Mouse (Mus musculus) intestine, embryonic 16.5 days (tissue): Measurements from ENCODE around the gene Baiap3. TPM values are rescaled to one million over a fixed set of nuclear protein-coding genes. Genes with fewer than 3 reads are reported as not detected.
A peak's percentile ranks its signal among the peaks of the same experiment; 100 is the strongest.

ENCODE experiments used
- ATAC-seq: fragments of 200-750 bp; cut with Nextera tagmentation; 2 replicates; pipeline ENCODE4 v1.8.0; 2017; ENCODE audit warnings: moderate TSS enrichment, moderate library complexity
- H3K27ac ChIP-seq: fragments of 300-500 bp; sonication (generic); 2 replicates; pipeline ENCODE4 v1.5.1; 2014; ENCODE audit warnings: mild to moderate bottlenecking, low read length
- H3K27me3 ChIP-seq: fragments of 300-500 bp; sonication (generic); replicated peaks from 2 replicates; pipeline ENCODE4 v1.6.1; 2014; ENCODE audit warnings: low read length, control low read depth, mixed read lengths; ENCODE audit not compliant: control insufficient read depth, insufficient read depth
- H3K36me3 ChIP-seq: fragments of 300-500 bp; sonication (generic); 2 replicates; pipeline ENCODE4 v1.6.1; 2014; ENCODE audit warnings: low read length, control low read depth; ENCODE audit not compliant: control insufficient read depth, insufficient read depth
- H3K4me1 ChIP-seq: fragments of 300-500 bp; sonication (generic); 2 replicates; pipeline ENCODE4 v1.6.1; 2014; ENCODE audit warnings: low read length, control low read depth, mixed read lengths; ENCODE audit not compliant: control insufficient read depth, insufficient read depth
- H3K4me2 ChIP-seq: fragments of 300-500 bp; sonication (generic); 2 replicates; pipeline ENCODE4 v1.6.1; 2014; ENCODE audit warnings: low read depth, low read length, control low read depth
- H3K4me3 ChIP-seq: fragments of 300-500 bp; sonication (generic); 2 replicates; pipeline ENCODE4 v1.5.1; 2014; ENCODE audit warnings: mild to moderate bottlenecking, low read length
- H3K9ac ChIP-seq: fragments of 300-500 bp; sonication (generic); 2 replicates; pipeline ENCODE4 v1.6.1; 2014; ENCODE audit warnings: low read depth, low read length
- H3K9me3 ChIP-seq: fragments of 300-500 bp; sonication (generic); 2 replicates; pipeline ENCODE4 v1.6.1; 2016; ENCODE audit warnings: low read length, control low read depth; ENCODE audit not compliant: control insufficient read depth
- WGBS: fragments of 180-500 bp; shearing (Covaris S2); extraction: QIAGEN DNeasy Blood & Tissue Kit; methylation state at CpG from one replicate; pipeline ENCODE4 v1.1.7; 2014; 5-methylcytosine and 5-hydroxymethylcytosine counted together
- polyA plus RNA-seq: library from polyadenylated mRNA; unstranded; fragments of >200 nt; fragmentation: Nextera tagmentation; extraction: Ambion mirVana; gene quantifications from 2 replicates; pipeline ENCODE4 v1.2.1, GENCODE M21; 2015

Baiap3 gene
- polyA plus RNA-seq: 2.5 and 4.0 TPM in 2 replicates

- 3% methylated on average over 35 of the region's 35 CpGs for whole genome bisulfite sequencing
- peak; percentile 19; the same call in 1 of the 2 replicates for ATAC-seq
- peaks cover 11% of the 10 kb centered on the region for H3K4me1 ChIP-seq
- no peak within 1 kb of the TSS for H3K27ac ChIP-seq
- peak within 1 kb of the TSS; percentile 75 for H3K4me2 ChIP-seq
- peaks cover 19% of the 10 kb centered on the region for H3K27me3 ChIP-seq
- no peaks in the 10 kb centered on the region for H3K9me3 ChIP-seq
- H3K36me3 ChIP-seq: 0 out of 2 replicates have a peak, but pooled peaks cover 7% of the 10 kb centered on the region
- H3K9ac ChIP-seq: peak within 1 kb of the TSS; percentile 53
- peak within 1 kb of the TSS; percentile 45 for H3K4me3 ChIP-seq
Observed at GRCm38 (mm10) chr17:25256140-25256754, at the start of gene Baiap3. Gene Baiap3, minus strand, starts transcription at chr17:25256364.

GRCm38 (mm10) chr17:25298094-25298493 lies 41.9 kb upstream of the Baiap3 start, which contains the start of gene Prss34:
Gene Prss34, plus strand, starts transcription at chr17:25298394.
- no peaks in the 10 kb centered on the region for H3K9me3 ChIP-seq
- H3K4me3 ChIP-seq: no peak within 1 kb of the TSS
- ATAC-seq: no peak
- no peak within 1 kb of the TSS for H3K9ac ChIP-seq
- no peaks in the 10 kb centered on the region for H3K36me3 ChIP-seq
- no peaks in the 10 kb centered on the region for H3K4me1 ChIP-seq
- H3K4me2 ChIP-seq: no peak within 1 kb of the TSS
- H3K27me3 ChIP-seq: no peaks in the 10 kb centered on the region
- 81% methylated on average over 5 of the region's 5 CpGs for WGBS
- H3K27ac ChIP-seq: no peak within 1 kb of the TSS

DNA sequence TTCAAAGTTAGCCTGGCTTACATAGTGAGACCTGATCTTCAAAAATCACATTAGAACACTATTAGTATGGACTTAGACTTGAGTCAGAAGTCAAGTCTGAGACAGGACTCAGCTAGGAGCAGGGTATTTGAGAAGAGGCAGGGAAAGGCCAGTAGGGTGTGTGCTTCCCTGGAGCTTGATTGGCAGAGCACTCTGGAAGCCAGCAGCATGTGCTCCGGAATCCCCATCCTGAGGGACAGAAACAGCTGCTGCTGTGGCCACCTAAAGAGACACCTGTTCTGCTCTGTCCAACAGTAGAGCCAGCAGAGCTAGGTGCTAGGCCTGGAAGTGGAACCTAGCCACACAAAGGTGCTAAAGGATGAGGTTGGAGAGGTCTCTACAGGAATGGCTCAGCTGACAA lies 37.9 kb upstream of the Baiap3 start:
- no peak overlapping the region for H3K4me2 ChIP-seq
- H3K9me3 ChIP-seq: no peaks in the 10 kb centered on the region
- H3K27me3 ChIP-seq: no peaks in the 10 kb centered on the region
- no peak overlapping the region for H3K27ac ChIP-seq
- 70% methylated on average over 1 of the region's 1 CpGs for WGBS
- no peak overlapping the region for H3K4me3 ChIP-seq
- no peaks in the 10 kb centered on the region for H3K4me1 ChIP-seq
- no peak overlapping the region for H3K9ac ChIP-seq
- H3K36me3 ChIP-seq: no peaks in the 10 kb centered on the region
- ATAC-seq: no peak

DNA sequence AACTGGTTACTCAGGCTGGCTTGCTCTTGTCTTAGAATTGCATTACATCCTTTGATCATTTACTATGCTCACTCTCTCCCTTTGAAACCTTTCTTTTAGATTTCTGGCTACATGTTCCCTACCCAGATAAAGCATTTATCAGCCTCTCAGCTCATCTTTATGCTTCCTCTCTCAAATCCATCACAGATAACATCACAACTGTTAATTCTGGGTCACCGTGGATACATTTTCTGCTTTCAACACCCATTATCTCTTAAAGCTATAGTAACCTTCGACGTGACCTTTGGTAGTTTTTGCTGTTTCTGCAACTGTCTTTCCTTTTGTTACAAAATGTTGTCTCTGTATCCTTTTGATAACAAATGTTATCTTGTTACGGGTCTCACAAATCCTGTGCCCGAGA lies 37.3 kb upstream of the Baiap3 start:
- 69% methylated on average over 5 of the region's 5 CpGs for WGBS
- Histone ChIP-seq H3K36me3 (no peaks in the 10 kb centered on the region), H3K9me3 (no peaks in the 10 kb centered on the region), H3K4me3 (no peak overlapping the region), H3K4me1 (no peaks in the 10 kb centered on the region), H3K4me2 (no peak overlapping the region), H3K27me3 (no peaks in the 10 kb centered on the region), H3K27ac (no peak overlapping the region), H3K9ac (no peak overlapping the region)
- no peak for ATAC-seq

DNA sequence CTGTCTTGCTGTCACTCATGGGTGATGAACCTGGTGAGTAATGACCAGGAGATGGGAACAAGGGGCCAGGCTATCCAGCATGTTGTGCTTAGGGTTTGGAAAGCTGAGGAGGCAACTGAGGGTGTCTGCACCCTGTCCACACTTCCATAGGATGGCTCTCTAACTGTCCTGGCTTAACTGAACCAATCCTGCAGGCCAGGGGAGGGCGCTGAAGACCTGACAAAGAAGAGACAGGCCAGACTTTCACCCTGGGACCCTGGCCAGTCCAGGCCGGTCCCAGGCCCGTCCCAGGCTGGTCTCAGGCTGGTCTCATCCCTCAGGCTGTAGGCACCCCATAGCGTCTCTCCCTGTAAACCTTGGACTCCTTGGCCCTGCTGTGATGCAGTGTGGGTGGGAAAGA lies 34.2 kb upstream of the Baiap3 start:
- 34% methylated on average over 4 of the region's 4 CpGs for WGBS
- Histone ChIP-seq H3K4me3 (no peak overlapping the region), H3K4me2 (no peak overlapping the region), H3K36me3 (no peaks in the 10 kb centered on the region), H3K27ac (no peak overlapping the region), H3K9me3 (no peaks in the 10 kb centered on the region), H3K9ac (no peak overlapping the region), H3K4me1 (no peaks in the 10 kb centered on the region), H3K27me3 (no peaks in the 10 kb centered on the region)
- ATAC-seq: no peak

DNA sequence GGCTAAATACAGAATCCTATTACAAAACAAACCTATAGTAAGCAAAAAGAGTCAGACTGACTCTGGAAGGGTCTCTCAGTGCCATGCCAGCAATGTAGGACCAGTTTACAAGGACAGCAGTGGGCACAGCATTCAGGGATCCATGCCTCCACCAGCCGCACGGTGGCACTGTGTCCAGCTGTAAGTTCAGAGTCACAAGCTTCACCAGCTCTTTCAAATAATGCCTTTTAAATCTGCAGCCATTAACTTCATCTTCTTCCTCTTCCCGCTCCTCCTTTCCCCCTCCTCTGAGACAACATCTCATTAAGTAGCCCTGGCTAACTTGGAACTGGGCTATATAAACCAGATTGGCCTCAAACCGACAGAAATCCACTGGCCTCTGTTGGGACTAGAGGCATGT lies 32.7 kb upstream of the Baiap3 start:
- no peak for ATAC-seq
- Histone ChIP-seq H3K27ac (no peak overlapping the region), H3K9me3 (no peaks in the 10 kb centered on the region), H3K36me3 (no peaks in the 10 kb centered on the region), H3K4me1 (no peaks in the 10 kb centered on the region), H3K9ac (no peak overlapping the region), H3K27me3 (no peaks in the 10 kb centered on the region), H3K4me3 (no peak overlapping the region), H3K4me2 (no peak overlapping the region)
- WGBS: 20% methylated on average over 4 of the region's 4 CpGs

DNA sequence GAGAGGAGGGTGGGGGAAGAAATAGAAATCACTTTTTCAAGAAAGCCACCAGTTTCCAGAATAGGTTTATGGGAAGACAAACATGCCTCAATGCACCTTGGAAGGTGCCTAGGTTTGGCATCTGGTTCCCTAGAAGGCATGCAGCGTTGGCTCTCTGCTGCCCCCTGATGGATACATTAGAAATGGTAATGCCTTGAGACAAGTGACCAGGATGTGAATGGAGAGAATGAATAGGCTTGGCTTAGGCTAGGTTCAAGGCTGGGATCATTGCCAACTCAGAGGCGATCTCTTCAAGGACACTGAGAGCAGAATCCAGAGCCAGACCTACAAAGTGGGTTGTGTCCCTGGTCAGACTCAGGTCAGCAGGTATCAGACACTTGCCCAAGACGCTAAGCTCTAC lies 28.9 kb upstream of the Baiap3 start:
- Histone ChIP-seq H3K9me3 (no peaks in the 10 kb centered on the region), H3K4me3 (no peak overlapping the region), H3K36me3 (no peaks in the 10 kb centered on the region), H3K4me1 (no peaks in the 10 kb centered on the region; the same call in 1 of the 2 replicates), H3K27ac (no peak overlapping the region), H3K27me3 (no peaks in the 10 kb centered on the region), H3K4me2 (no peak overlapping the region), H3K9ac (no peak overlapping the region)
- WGBS: 21% methylated on average over 3 of the region's 3 CpGs
- peak; percentile 40; the same call in 1 of the 2 replicates for ATAC-seq

DNA sequence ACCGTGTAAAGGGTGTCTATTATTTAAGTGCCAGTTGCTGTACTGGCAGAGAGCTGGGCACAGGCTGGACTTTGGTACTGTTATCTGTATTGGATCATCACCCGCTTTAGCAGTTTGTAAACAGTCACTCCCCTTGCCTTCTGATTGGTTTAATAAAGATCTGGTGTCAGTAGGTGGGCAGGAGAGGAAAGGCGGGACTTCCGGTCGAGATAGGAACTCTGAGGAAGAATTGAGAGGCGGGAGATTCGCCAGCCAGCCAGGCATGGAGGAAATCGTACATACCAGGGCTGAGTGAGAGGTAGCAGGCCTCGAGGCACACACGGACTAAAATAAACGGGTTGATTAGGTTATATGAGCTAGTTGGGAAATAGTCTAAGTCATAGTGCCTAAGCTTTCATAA lies 26.0 kb upstream of the Baiap3 start:
- Histone ChIP-seq H3K4me3 (no peak overlapping the region), H3K27me3 (no peaks in the 10 kb centered on the region), H3K36me3 (no peaks in the 10 kb centered on the region), H3K9me3 (no peaks in the 10 kb centered on the region), H3K27ac (no peak overlapping the region), H3K4me2 (peak overlapping the region; percentile 4; the same call in 1 of the 2 replicates), H3K4me1 (no peaks in the 10 kb centered on the region; the same call in 1 of the 2 replicates), H3K9ac (no peak overlapping the region)
- peak; percentile 86 for ATAC-seq
- 26% methylated on average over 11 of the region's 11 CpGs for WGBS

DNA sequence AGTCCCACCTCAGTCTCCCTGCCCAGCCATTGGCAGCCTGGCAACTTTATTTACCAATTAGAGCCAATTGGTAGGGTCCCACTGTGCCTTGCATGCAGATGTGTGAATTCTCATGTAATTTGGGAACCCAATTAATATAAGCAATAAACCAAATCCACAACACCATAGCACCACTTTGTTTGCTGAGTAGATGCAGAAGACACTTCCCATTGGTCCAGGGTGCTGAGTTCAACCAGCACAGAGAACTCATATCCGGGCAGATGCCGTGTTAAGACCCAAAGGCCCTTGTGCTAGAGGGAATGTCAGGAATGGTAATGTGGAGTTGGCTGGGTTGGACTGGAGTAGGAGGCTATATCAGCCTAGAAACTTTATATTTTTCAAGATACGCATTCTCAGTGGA lies 19.7 kb upstream of the Baiap3 start:
- no peaks in the 10 kb centered on the region for H3K36me3 ChIP-seq
- H3K9me3 ChIP-seq: no peaks in the 10 kb centered on the region
- 94% methylated on average over 3 of the region's 3 CpGs for WGBS
- peaks cover 14% of the 10 kb centered on the region for H3K4me1 ChIP-seq
- no peak overlapping the region for H3K9ac ChIP-seq
- no peak for ATAC-seq
- H3K4me2 ChIP-seq: no peak overlapping the region
- H3K27ac ChIP-seq: no peak overlapping the region
- H3K27me3 ChIP-seq: no peaks in the 10 kb centered on the region
- no peak overlapping the region for H3K4me3 ChIP-seq
